Mouse (Mus musculus) bone marrow macrophage, adult 2 months (primary cell): ENCODE measurements around the gene Lmo7.

Experiments
- CTCF ChIP-seq: IDR thresholded peaks from 2 replicates; pipeline ENCODE4 v1.5.1; 2012; ENCODE audit warnings: low read depth, mild to moderate bottlenecking, low read length, moderate library complexity
- POLR2A ChIP-seq: IDR thresholded peaks from 2 replicates; pipeline ENCODE4 v1.6.1; 2012; ENCODE audit warnings: mild to moderate bottlenecking, low read depth, low read length, borderline replicate concordance

GRCm38 (mm10) chr14:101912392-101912791 is 182.6 kb downstream of the Lmo7 start:
- no peak for TF ChIP-seq CTCF
- TF ChIP-seq POLR2A: no peak
